Mouse (Mus musculus) neural tube, embryonic 10.5 days (tissue): ENCODE results near the gene Arsb.

Experiments used
- DNase-seq: peaks from one replicate; pipeline ENCODE4 v3.0.0-alpha.2; 2017; ENCODE audit warnings: low spot score; ENCODE audit errors: extremely low spot score

Arsb gene

GRCm38 (mm10) chr13:93771588-93772278 lies at the start of gene Arsb:
Gene Arsb (plus strand): TSS chr13:93771630.
- peak; percentile 88 for DNase-seq

GRCm38 (mm10) chr13:93721916-93722315 lies 49.5 kb upstream of the Arsb start:
- DNase-seq, result no peak

GRCm38 (mm10) chr13:93723455-93723854 lies 48.0 kb upstream of the Arsb start:
- no peak for DNase-seq

- no peak for DNase-seq
These were observed 47.2 kb upstream of the Arsb start for GRCm38 (mm10) chr13:93724206-93724605.

- DNase-seq, result no peak
These were observed 36.2 kb upstream of the Arsb start for GRCm38 (mm10) chr13:93735131-93735636.

- no peak for DNase-seq
These were observed 27.3 kb upstream of the Arsb start for GRCm38 (mm10) chr13:93744118-93744517.

- no peak for DNase-seq
These were observed 18.6 kb upstream of the Arsb start for GRCm38 (mm10) chr13:93752597-93753400.

- no peak for DNase-seq
These were observed 16.3 kb upstream of the Arsb start for GRCm38 (mm10) chr13:93755084-93755483.

GRCm38 (mm10) chr13:93756674-93757073 lies 14.8 kb upstream of the Arsb start:
- DNase-seq, result no peak

- DNase-seq, result no peak
These were observed 13.9 kb upstream of the Arsb start for GRCm38 (mm10) chr13:93757514-93757913.

- DNase-seq, result no peak
These were observed 13.1 kb upstream of the Arsb start for GRCm38 (mm10) chr13:93758149-93758898.

GRCm38 (mm10) chr13:93761831-93762230 lies 9.6 kb upstream of the Arsb start:
- no peak for DNase-seq

- no peak for DNase-seq
These were observed 8.6 kb upstream of the Arsb start for GRCm38 (mm10) chr13:93762879-93763278.

GRCm38 (mm10) chr13:93764321-93764973 lies 7.0 kb upstream of the Arsb start:
- DNase-seq, result no peak

GRCm38 (mm10) chr13:93771031-93771587 lies 321 bp upstream of the Arsb start:
- DNase-seq, result no peak

GRCm38 (mm10) chr13:93772279-93772636 lies 828 bp downstream of the Arsb start:
- no peak for DNase-seq

GRCm38 (mm10) chr13:93772861-93773260 lies 1.4 kb downstream of the Arsb start:
- DNase-seq, result no peak

GRCm38 (mm10) chr13:93773704-93774315 lies 2.4 kb downstream of the Arsb start:
- DNase-seq, result no peak

GRCm38 (mm10) chr13:93782823-93783222 lies 11.4 kb downstream of the Arsb start:
- no peak for DNase-seq

GRCm38 (mm10) chr13:93785329-93785728 lies 13.9 kb downstream of the Arsb start:
- DNase-seq, result no peak

GRCm38 (mm10) chr13:93786051-93786450 lies 14.6 kb downstream of the Arsb start:
- no peak for DNase-seq
